Mouse (Mus musculus) forebrain, embryonic 16.5 days (tissue): ENCODE data around the gene Atg16l1. TPM values are rescaled to one million over a fixed set of nuclear protein-coding genes. Genes with fewer than 3 reads are reported as not detected.

Experiments used
- ATAC-seq: fragments of 200-750 bp; cut with Nextera tagmentation; 2 replicates; pipeline ENCODE4 v1.8.0; 2017; ENCODE audit warnings: mild to moderate bottlenecking, moderate library complexity
- H3K27ac ChIP-seq: fragments of 300-500 bp; sonication (generic); 2 replicates; pipeline ENCODE4 v1.5.1; 2014; ENCODE audit warnings: low read length, control low read depth
- H3K27me3 ChIP-seq: fragments of 300-500 bp; sonication (generic); replicated peaks from 2 replicates; pipeline ENCODE4 v1.6.1; 2014; ENCODE audit warnings: low read length; ENCODE audit not compliant: control insufficient read depth, insufficient read depth
- H3K36me3 ChIP-seq: fragments of 300-500 bp; sonication (generic); 2 replicates; pipeline ENCODE4 v1.6.1; 2014; ENCODE audit not compliant: control insufficient read depth, insufficient read depth
- H3K4me1 ChIP-seq: fragments of 300-500 bp; sonication (generic); replicated peaks from 2 replicates; pipeline ENCODE4 v1.6.1; 2014; ENCODE audit warnings: low read length; ENCODE audit not compliant: control insufficient read depth, insufficient read depth
- H3K4me2 ChIP-seq: fragments of 300-500 bp; sonication (generic); 2 replicates; pipeline ENCODE4 v1.6.1; 2014; ENCODE audit warnings: mild to moderate bottlenecking, low read length, control low read depth
- H3K4me3 ChIP-seq: fragments of 300-500 bp; sonication (generic); replicated peaks from 2 replicates; pipeline ENCODE4 v1.5.1; 2014; ENCODE audit warnings: mild to moderate bottlenecking, low read length, control low read depth
- H3K9ac ChIP-seq: fragments of 300-500 bp; sonication (generic); replicated peaks from 2 replicates; pipeline ENCODE4 v1.6.1; 2014; ENCODE audit warnings: low read depth, low read length, control low read depth
- H3K9me3 ChIP-seq: fragments of 300-500 bp; sonication (generic); 2 replicates; pipeline ENCODE4 v1.6.1; 2016; ENCODE audit warnings: low read length; ENCODE audit not compliant: control insufficient read depth
- WGBS: fragments of 180-500 bp; shearing (Covaris S2); extraction: QIAGEN DNeasy Blood & Tissue Kit; methylation state at CpG from one replicate; pipeline ENCODE4 v1.1.7; 2014; 5-methylcytosine and 5-hydroxymethylcytosine counted together
- polyA plus RNA-seq: library from polyadenylated mRNA; unstranded; fragments of >200 nt; fragmentation: Nextera tagmentation; extraction: Ambion mirVana; gene quantifications from 2 replicates; pipeline ENCODE4 v1.2.1, GENCODE M21; 2015

The Atg16l1 gene
- 74.5 and 76.3 TPM in 2 replicates for polyA plus RNA-seq

DNA sequence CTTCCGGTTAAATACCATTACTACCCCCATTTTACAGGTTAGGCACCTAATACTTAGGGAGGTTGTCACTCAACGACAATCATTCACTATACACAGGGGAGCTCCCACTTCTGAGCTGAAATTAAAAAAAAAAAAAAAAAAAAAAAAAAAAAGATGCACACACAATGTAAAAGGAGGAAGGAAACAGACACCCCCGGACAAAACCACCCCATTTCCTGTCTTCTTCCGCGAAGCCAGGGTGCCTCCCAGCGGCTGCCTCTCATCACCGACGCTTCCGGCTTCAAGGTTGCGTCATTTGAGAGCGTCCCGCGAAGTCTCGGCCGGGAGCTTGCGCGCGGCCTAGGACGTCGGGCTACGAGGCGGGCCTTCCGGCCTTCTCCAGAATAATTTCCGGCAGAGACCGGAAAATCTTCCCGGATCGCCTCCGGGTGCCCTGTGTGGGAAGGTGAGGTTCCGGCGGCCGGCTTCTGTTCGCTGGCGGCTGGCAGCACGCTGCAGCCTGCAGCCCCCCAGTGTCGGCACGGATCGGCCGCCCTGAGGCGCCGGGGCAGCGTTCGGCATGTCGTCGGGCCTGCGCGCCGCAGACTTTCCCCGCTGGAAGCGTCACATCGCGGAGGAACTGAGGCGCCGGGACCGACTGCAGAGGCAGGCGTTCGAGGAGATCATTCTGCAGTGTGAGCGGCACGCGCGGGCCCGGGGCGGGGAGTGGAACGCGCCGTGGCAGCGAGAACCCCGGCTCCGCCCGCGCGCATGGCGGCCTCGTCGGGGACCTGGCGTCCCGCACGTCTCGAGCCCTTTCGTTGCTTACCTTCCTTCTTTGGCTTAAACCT lies at the start of gene Atg16l1:
TSS of gene Atg16l1 (plus strand) at position 230 of the 830 bp plus-strand sequence.
- Histone ChIP-seq H3K4me2 (peak within 1 kb of the TSS; percentile 93), H3K36me3 (peaks cover 7% of the 10 kb centered on the region), H3K27ac (peak within 1 kb of the TSS; percentile 90), H3K4me1 (peaks cover 14% of the 10 kb centered on the region), H3K9ac (peak within 1 kb of the TSS; percentile 95), H3K27me3 (no peaks in the 10 kb centered on the region), H3K9me3 (no peaks in the 10 kb centered on the region), H3K4me3 (peak within 1 kb of the TSS; percentile 99)
- peak; percentile 100 for ATAC-seq
- 1% methylated on average over 77 of the region's 79 CpGs for WGBS

DNA sequence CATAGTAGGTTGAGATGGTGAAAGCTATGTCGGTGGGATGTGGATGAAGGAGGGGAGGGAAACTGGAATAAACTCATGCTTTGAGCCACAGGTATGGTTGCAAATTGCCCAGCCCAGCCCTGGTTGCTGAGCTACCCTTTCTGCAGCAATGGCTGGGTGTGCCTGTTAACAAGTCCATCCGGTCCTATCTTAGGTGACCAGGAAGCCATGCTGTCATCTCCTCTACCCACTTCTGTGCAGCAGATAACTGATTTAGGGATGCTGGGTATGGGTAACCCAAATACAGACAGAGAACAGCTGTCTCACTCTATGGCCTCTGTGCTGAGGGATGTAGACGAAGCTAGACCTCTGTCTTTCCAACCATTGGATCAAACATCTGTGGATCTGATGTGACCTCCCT lies 49.3 kb upstream of the Atg16l1 start:
- H3K9me3 ChIP-seq, result no peaks in the 10 kb centered on the region
- H3K4me3 ChIP-seq, result no peak overlapping the region
- H3K4me2 ChIP-seq, result no peak overlapping the region
- no peaks in the 10 kb centered on the region for H3K36me3 ChIP-seq
- no peak for ATAC-seq
- H3K27me3 ChIP-seq, result no peaks in the 10 kb centered on the region
- no peak overlapping the region for H3K27ac ChIP-seq
- no peak overlapping the region for H3K9ac ChIP-seq
- H3K4me1 ChIP-seq, result peaks cover 9% of the 10 kb centered on the region
- WGBS, result 92% methylated on average over 3 of the region's 3 CpGs

GRCm38 (mm10) chr1:87709020-87709419 lies 46.6 kb upstream of the Atg16l1 start:
- peak overlapping the region; percentile 88 for H3K27ac ChIP-seq
- WGBS, result 15% methylated on average over 6 of the region's 6 CpGs
- no peaks in the 10 kb centered on the region for H3K36me3 ChIP-seq
- no peak overlapping the region for H3K9ac ChIP-seq
- peaks cover 9% of the 10 kb centered on the region for H3K4me1 ChIP-seq
- H3K9me3 ChIP-seq, result no peaks in the 10 kb centered on the region
- no peaks in the 10 kb centered on the region for H3K27me3 ChIP-seq
- ATAC-seq, result peak; percentile 88
- no peak overlapping the region for H3K4me3 ChIP-seq
- H3K4me2 ChIP-seq, result no peak overlapping the region

- 70% methylated on average over 7 of the region's 7 CpGs for WGBS
These were observed 45.9 kb upstream of the Atg16l1 start for GRCm38 (mm10) chr1:87709661-87710270.

GRCm38 (mm10) chr1:87711938-87712613 lies 43.6 kb upstream of the Atg16l1 start:
- no peaks in the 10 kb centered on the region for H3K9me3 ChIP-seq
- peaks cover 9% of the 10 kb centered on the region for H3K4me1 ChIP-seq
- no peaks in the 10 kb centered on the region for H3K27me3 ChIP-seq
- ATAC-seq, result no peak
- H3K4me3 ChIP-seq, result no peak overlapping the region
- H3K36me3 ChIP-seq, result no peaks in the 10 kb centered on the region
- no peak overlapping the region for H3K4me2 ChIP-seq
- H3K9ac ChIP-seq, result no peak overlapping the region
- no peak overlapping the region for H3K27ac ChIP-seq
- WGBS, result 88% methylated on average over 10 of the region's 10 CpGs

More at GRCm38 (mm10) chr1:87709661-87710270, 45.9 kb upstream of the Atg16l1 start:
- Histone ChIP-seq H3K4me3 (no peak overlapping the region), H3K27me3 (no peaks in the 10 kb centered on the region), H3K27ac (peak overlapping the region; percentile 88), H3K9ac (no peak overlapping the region; the same call in 1 of the 2 replicates), H3K36me3 (no peaks in the 10 kb centered on the region), H3K4me1 (peaks cover 9% of the 10 kb centered on the region), H3K4me2 (no peak overlapping the region), H3K9me3 (no peaks in the 10 kb centered on the region)
- ATAC-seq, result peak; percentile 70

- H3K9me3 ChIP-seq, result no peaks in the 10 kb centered on the region
- H3K36me3 ChIP-seq, result no peaks in the 10 kb centered on the region
- no peak overlapping the region for H3K27ac ChIP-seq
- no peak overlapping the region for H3K4me3 ChIP-seq
- WGBS, result 98% methylated on average over 1 of the region's 1 CpGs
- peaks cover 9% of the 10 kb centered on the region for H3K4me1 ChIP-seq
- H3K9ac ChIP-seq, result no peak overlapping the region
- H3K4me2 ChIP-seq, result no peak overlapping the region
- no peak for ATAC-seq
- no peaks in the 10 kb centered on the region for H3K27me3 ChIP-seq
These were observed 43.1 kb upstream of the Atg16l1 start for GRCm38 (mm10) chr1:87712614-87712971.

GRCm38 (mm10) chr1:87721382-87721781 lies 34.3 kb upstream of the Atg16l1 start:
- H3K9ac ChIP-seq, result no peak overlapping the region
- ATAC-seq, result peak; percentile 59
- no peaks in the 10 kb centered on the region for H3K27me3 ChIP-seq
- no peaks in the 10 kb centered on the region for H3K36me3 ChIP-seq
- H3K4me1 ChIP-seq, result no peaks in the 10 kb centered on the region
- H3K9me3 ChIP-seq, result no peaks in the 10 kb centered on the region
- H3K4me3 ChIP-seq, result no peak overlapping the region
- no peak overlapping the region for H3K27ac ChIP-seq
- WGBS, result 44% methylated on average over 8 of the region's 8 CpGs
- no peak overlapping the region for H3K4me2 ChIP-seq

DNA sequence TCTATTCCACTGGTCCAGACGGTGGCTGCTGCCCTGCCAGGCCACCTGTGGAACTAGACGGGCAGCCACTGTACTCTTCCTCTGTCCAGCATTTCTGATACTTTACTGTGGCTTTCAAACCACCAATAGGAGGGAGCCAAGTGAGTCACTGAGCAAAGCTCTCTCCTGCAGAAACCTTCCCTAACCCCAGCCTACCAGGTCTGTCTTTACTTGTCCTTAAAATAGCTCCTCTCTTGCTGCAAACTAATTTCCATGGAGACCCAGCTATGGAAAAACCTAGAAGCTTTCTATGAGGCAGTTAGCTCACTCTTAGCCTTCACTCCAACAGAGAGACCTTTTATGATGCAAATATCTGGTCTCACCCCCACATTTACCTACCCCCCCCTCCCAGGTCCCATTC lies 33.6 kb upstream of the Atg16l1 start:
- no peaks in the 10 kb centered on the region for H3K27me3 ChIP-seq
- H3K4me3 ChIP-seq, result no peak overlapping the region
- H3K9me3 ChIP-seq, result no peaks in the 10 kb centered on the region
- no peak overlapping the region for H3K9ac ChIP-seq
- ATAC-seq, result no peak
- no peak overlapping the region for H3K4me2 ChIP-seq
- no peak overlapping the region for H3K27ac ChIP-seq
- 44% methylated on average over 2 of the region's 2 CpGs for WGBS
- no peaks in the 10 kb centered on the region for H3K36me3 ChIP-seq
- H3K4me1 ChIP-seq, result no peaks in the 10 kb centered on the region

DNA sequence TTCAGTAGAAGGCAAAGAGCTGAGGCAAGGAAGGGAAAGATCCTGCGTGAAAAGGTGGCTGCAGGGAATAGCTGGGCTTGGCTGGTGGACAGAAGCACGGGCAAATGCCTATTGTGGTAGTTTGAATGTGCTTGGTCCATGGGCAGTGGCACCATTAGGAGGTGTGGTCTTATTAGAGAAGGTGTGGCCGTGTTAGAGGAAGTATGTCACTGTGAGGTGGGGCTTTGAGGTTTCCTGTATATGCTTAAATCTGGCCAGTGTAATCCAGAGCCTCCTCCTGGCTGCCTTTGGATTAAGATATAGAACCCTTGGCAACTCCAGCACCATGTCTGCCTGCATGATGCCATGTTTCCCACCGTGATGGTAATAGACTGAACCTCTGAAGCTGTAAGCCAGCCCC lies 32.3 kb upstream of the Atg16l1 start:
- Histone ChIP-seq H3K9ac (no peak overlapping the region), H3K4me1 (no peaks in the 10 kb centered on the region), H3K4me2 (no peak overlapping the region), H3K36me3 (no peaks in the 10 kb centered on the region), H3K9me3 (no peaks in the 10 kb centered on the region), H3K27ac (no peak overlapping the region), H3K27me3 (no peaks in the 10 kb centered on the region), H3K4me3 (no peak overlapping the region)
- ATAC-seq, result no peak
- 64% methylated on average over 4 of the region's 4 CpGs for WGBS
